20 mouse cellular contexts compared by ENCODE assay signal in genomic region chrX:10994910-10995309, GRCm38 (mm10).
DNase-seq lines count a peak whose midpoint lies in the region; TF ChIP-seq lines count a peak whose summit lies in the region.
"Had no signal": no experiment of that assay in that cellular context is flagged by ENCODE, and none has a peak within 500 bp of the region (broad histone marks: within the 10 kb centered on the region; RNA-seq: fewer than 3 reads in every experiment).

No protein-coding gene starts in this region.

- no peaks in the 10 kb centered on the region for H3K27me3 ChIP-seq in C2C12 (ENCODE audit: control insufficient read depth, insufficient read depth, insufficient read length)
- H3K27me3 ChIP-seq in myocyte (ENCODE audit: control insufficient read depth, insufficient read depth, insufficient read length), result no peaks in the 10 kb centered on the region
- H3K27me3 ChIP-seq: CH12.LX had no signal

- peak overlapping the region; percentile 49 for H3K4me2 ChIP-seq in myocyte (ENCODE audit: low read depth)

- H3K36me3 ChIP-seq in C2C12 (ENCODE audit: control insufficient read depth, insufficient read depth), result no peaks in the 10 kb centered on the region
- H3K36me3 ChIP-seq in myocyte (ENCODE audit: control insufficient read depth, insufficient read depth), result no peaks in the 10 kb centered on the region
- H3K36me3 ChIP-seq: G1E had no signal

- TF ChIP-seq POLR2A in myocyte (IDR thresholded peaks at IDR 0.05; ENCODE audit: insufficient read length, low read depth), result no peak

- no peak overlapping the region for H3K4me3 ChIP-seq in C2C12 (ENCODE audit: insufficient read depth, poor library complexity, severe bottlenecking)
- no peak overlapping the region for H3K4me3 ChIP-seq in myocyte

- no peaks in the 10 kb centered on the region for H3K79me2 ChIP-seq in C2C12 (ENCODE audit: control insufficient read depth, insufficient read depth)
- H3K79me2 ChIP-seq in myocyte (ENCODE audit: control insufficient read depth, insufficient read depth), result no peaks in the 10 kb centered on the region

- H3K79me3 ChIP-seq in C2C12 (ENCODE audit: low read depth), result no peaks in the 10 kb centered on the region

- peak; percentile 13 for DNase-seq in 3T3-L1 (ENCODE audit: low read depth, low spot score)
- no peak for DNase-seq in cerebellum, postnatal 14 days
- no peak for DNase-seq in cerebellum, postnatal 25 days
- no peak for DNase-seq in thymus, postnatal 36 days
- DNase-seq: adrenal gland, adult 2 months; adrenal gland, adult 8-10 months; adrenal gland, postnatal 10 days; adrenal gland, postnatal 14 days; adrenal gland, postnatal 25 days; adrenal gland, postnatal 36 days; B cell, adult 2 months; cerebellum, adult 11 months; cerebellum, adult 11-12 months; cerebellum, adult 18-20 months; cerebellum, adult 2 months; cerebellum, adult 8-10 months had no signal

- TF ChIP-seq CTCF in C2C12 (IDR thresholded peaks at IDR 0.05; ENCODE audit: control insufficient read depth, insufficient read depth, insufficient read length), result no peak

- no peak overlapping the region for H3ac ChIP-seq in C2C12 (ENCODE audit: control insufficient read depth, insufficient read length, low read depth)
- H3ac ChIP-seq in myocyte (ENCODE audit: control insufficient read depth, insufficient read length), result no peak overlapping the region

TF ChIP-seq in C2C12, 6 proteins besides CTCF, POLR2A, EP300 and RAD21:
- TF ChIP-seq MYOD1 (IDR thresholded peaks at IDR 0.05; ENCODE audit: control insufficient read depth, insufficient read length, low read depth) (peak; percentile 69), USF1 (IDR thresholded peaks at IDR 0.05; ENCODE audit: low read depth) (no peak), MAX (IDR thresholded peaks at IDR 0.05) (no peak), MYOG (IDR thresholded peaks at IDR 0.05; ENCODE audit: control insufficient read depth, extremely low read depth, insufficient read length) (no peak), CEBPB (IDR thresholded peaks at IDR 0.05; ENCODE audit: low read depth) (no peak), FOSL1 (IDR thresholded peaks at IDR 0.05; ENCODE audit: insufficient read depth, low read length, poor library complexity, severe bottlenecking) (no peak)

TF ChIP-seq in myocyte, 11 proteins besides CTCF, POLR2A, EP300 and RAD21:
- peak; percentile 43 to 85 (median 64) for TF ChIP-seq MYOD1 (IDR thresholded peaks at IDR 0.05; ENCODE audit: control insufficient read depth in 1 of 3, insufficient read length in 2 of 3, low read depth in 2 of 3)
- no peak for TF ChIP-seq MYOG (IDR thresholded peaks at IDR 0.05; ENCODE audit: control insufficient read depth in 1 of 3, insufficient read depth in 1 of 3, insufficient read length in 2 of 3, low read depth in 2 of 3)
